Mouse (Mus musculus) gastrocnemius, postnatal 14 days (tissue): ENCODE data around the gene Tmc3. TPM values are rescaled to one million over a fixed set of nuclear protein-coding genes. Genes with fewer than 3 reads are reported as not detected.

Experiments
- DNase-seq: peaks from one replicate; pipeline ENCODE4 v3.0.0; 2021; ENCODE audit warnings: mixed read lengths
- intact Hi-C: fragments of 180-260 bp; cut with DNase I; formaldehyde crosslinking; loops from one replicate; pipeline ENCODE4 v1.15.1; 2025; ENCODE audit warnings: low total_unique reads
- long read RNA-seq, 2 experiments: library from polyadenylated mRNA; stranded (forward); transcript quantifications; one replicate each; pipeline ENCODE4 v2.0.0; 2021
- total RNA-seq, 2 experiments: library from RNA; stranded (reverse); gene quantifications; 2 replicates each; pipeline ENCODE4 v1.2.3; 2021

Tmc3 gene
- under 1 TPM; 0.20 to 0.35 TPM for total RNA-seq
- long read RNA-seq, experiment 1 = 0 reads
- long read RNA-seq, experiment 2 = 0 reads

GRCm38 (mm10) chr7:83584639-83585471 lies at the start of gene Tmc3:
Gene Tmc3 (plus strand): TSS chr7:83584927.
- intact Hi-C loops = no loop called here
- DNase-seq = peak; percentile 43

GRCm38 (mm10) chr7:83541536-83542169 lies 43.1 kb upstream of the Tmc3 start:
- intact Hi-C loops = no loop called here

GRCm38 (mm10) chr7:83548686-83549352 lies 35.9 kb upstream of the Tmc3 start:
- intact Hi-C loops = loop anchor here (5.0 kb wide), 1 partner anchor 827 kb away; no protein-coding TSS in a partner anchor
- no peak for DNase-seq

More at GRCm38 (mm10) chr7:83541536-83542169, 43.1 kb upstream of the Tmc3 start:
- DNase-seq = no peak

- no peak for DNase-seq
- intact Hi-C loops = loop anchor here (5.0 kb wide), 1 partner anchor 827 kb away; no protein-coding TSS in a partner anchor
Measured at GRCm38 (mm10) chr7:83549353-83549774, 35.4 kb upstream of the Tmc3 start.

GRCm38 (mm10) chr7:83549951-83550407 lies 34.7 kb upstream of the Tmc3 start:
- intact Hi-C loops = loop anchor here (5.0 to 10.0 kb wide), 4 partner anchors 533 to 838 kb away; partner anchors contain the start of gene Mex3b

DNA sequence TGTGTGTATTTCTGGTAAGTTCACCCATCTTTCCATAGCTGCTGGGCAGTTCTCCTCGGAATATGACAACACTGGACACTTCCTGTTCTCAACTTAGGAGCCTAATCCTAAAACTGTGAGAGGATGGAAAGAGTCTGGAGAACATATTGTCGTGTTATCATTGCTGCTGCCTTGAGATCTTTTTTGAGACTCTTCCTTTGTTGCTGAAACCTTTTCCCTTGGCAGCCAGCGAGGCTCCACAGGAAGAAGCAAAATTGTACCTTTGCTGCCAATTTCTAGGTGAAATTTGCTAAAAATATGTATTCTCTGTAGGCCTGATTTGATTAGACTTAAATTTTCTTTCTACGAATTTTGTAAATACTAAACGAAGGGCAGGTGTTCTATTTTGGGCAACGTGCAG lies 30.2 kb upstream of the Tmc3 start:
- intact Hi-C loops = loop anchor here (5.0 to 10.0 kb wide), 3 partner anchors 537 to 842 kb away; partner anchors contain the start of gene Mex3b
- DNase-seq = no peak

More at GRCm38 (mm10) chr7:83549951-83550407, 34.7 kb upstream of the Tmc3 start:
- no peak for DNase-seq

DNA sequence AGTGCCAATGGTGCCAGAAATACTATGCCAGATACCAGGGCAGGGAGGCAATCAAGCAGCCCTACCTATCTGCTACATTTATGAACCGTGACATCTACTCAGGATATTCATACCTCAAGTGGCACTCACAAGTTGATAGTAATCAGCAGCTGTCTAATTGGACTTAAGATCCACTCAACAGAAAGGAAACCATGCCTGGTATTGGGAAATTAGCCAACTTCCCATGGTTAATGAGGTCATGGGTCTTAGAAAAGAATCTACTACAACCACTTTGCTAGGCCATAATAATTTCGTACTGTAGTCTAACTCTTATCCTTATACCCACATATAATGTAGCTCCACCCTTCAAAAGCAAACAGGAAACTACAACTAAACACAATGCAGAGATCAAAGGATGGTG lies 28.2 kb upstream of the Tmc3 start:
- DNase-seq = no peak
- intact Hi-C loops = loop anchor here (10.0 kb wide), 1 partner anchor 692 kb away; the partner anchor contains the start of gene Mex3b

- no peak for DNase-seq
- intact Hi-C loops = loop anchor here (10.0 kb wide), 1 partner anchor 694 kb away; the partner anchor contains the start of gene Mex3b
Measured at GRCm38 (mm10) chr7:83558741-83559280, 25.9 kb upstream of the Tmc3 start.

DNA sequence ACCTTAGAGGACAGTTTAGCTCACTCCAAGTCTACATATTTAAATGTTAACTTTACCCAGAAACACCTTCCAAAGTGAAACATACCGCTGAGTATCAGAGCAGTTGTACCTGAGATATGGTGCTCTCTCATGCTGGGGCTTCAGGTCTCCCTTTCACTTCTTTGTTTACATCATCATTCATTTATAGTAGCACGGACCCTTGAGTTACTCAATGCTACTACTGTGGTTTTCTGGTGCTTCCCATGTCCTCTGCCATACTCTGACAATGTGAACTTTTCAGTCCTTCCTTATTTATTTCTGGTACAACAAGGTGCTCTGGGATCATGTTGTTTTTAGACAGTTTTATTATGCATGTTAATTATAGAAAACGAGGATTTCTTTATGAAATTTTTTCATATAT lies 25.2 kb upstream of the Tmc3 start:
- DNase-seq = no peak
- intact Hi-C loops = loop anchor here (10.0 kb wide), 1 partner anchor 695 kb away; the partner anchor contains the start of gene Mex3b

DNA sequence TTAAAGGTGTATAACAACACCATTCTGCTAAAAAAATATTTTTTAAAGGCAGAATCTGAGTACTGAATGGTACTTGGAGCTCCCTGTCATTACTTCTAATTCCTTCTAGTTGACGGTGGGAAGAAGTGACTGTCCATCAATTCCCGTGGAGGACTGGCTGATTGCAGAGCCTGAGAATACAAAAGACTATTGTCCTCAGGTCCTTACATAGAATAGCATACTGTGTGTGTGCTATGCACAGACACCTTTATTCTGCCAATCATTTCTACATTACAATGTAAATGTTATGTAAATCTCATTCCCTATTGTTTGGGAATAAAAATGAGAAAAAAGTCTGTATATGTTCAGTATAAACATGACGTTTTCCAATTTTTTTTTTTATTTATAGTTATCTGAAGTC lies 22.9 kb upstream of the Tmc3 start:
- intact Hi-C loops = no loop called here

GRCm38 (mm10) chr7:83564635-83565291 lies 20.0 kb upstream of the Tmc3 start:
- intact Hi-C loops = loop anchor here (5.0 kb wide), 1 partner anchor 108 kb away; no protein-coding TSS in a partner anchor
- DNase-seq = peak; percentile 63

More for the DNA sequence above, 22.9 kb upstream of the Tmc3 start:
- no peak for DNase-seq

GRCm38 (mm10) chr7:83565976-83566375 lies 18.8 kb upstream of the Tmc3 start:
- peak; percentile 63 for DNase-seq
- intact Hi-C loops = loop anchor here (5.0 kb wide), 1 partner anchor 106 kb away; no protein-coding TSS in a partner anchor

- intact Hi-C loops = loop anchor here (5.0 kb wide), 1 partner anchor 104 kb away; no protein-coding TSS in a partner anchor
- no peak for DNase-seq
Measured at GRCm38 (mm10) chr7:83567841-83568500, 16.8 kb upstream of the Tmc3 start.

- no peak for DNase-seq
- intact Hi-C loops = loop anchor here (5.0 kb wide), 1 partner anchor 103 kb away; no protein-coding TSS in a partner anchor
Measured at GRCm38 (mm10) chr7:83568815-83569214, 15.9 kb upstream of the Tmc3 start.

- DNase-seq = no peak
- intact Hi-C loops = loop anchor here (5.0 kb wide), 1 partner anchor 103 kb away; no protein-coding TSS in a partner anchor
Measured at GRCm38 (mm10) chr7:83569436-83569835, 15.3 kb upstream of the Tmc3 start.

DNA sequence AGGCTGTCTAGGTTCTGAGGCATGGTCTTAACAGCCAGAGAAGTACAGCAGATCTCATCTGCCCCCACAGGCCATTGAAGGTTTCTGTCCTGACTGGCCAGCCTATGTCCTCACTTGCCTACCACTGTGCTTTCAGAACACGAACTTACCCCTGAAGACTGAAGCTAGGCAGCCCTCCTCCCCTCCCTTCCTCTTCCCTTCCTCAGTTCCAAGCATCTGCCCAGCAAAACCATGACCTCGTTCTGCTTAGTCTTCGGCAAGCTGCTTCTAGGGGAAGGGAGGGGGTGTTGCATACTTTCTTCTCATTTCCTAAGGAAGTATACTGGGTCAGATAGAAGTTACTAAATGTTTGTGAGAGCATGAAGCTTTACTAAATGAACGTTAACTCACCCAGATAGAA lies 13.7 kb upstream of the Tmc3 start:
- intact Hi-C loops = no loop called here
- DNase-seq = no peak

GRCm38 (mm10) chr7:83571901-83572300 lies 12.8 kb upstream of the Tmc3 start:
- intact Hi-C loops = no loop called here
- no peak for DNase-seq

- intact Hi-C loops = no loop called here
- DNase-seq = no peak
Measured at GRCm38 (mm10) chr7:83572451-83572850, 12.3 kb upstream of the Tmc3 start.
